Mouse (Mus musculus) cerebellum, adult 2 months (tissue): Measurements from ENCODE around the gene Sh3bgr.

Experiments used
- CTCF ChIP-seq: fragments of 200-500 bp; IDR thresholded peaks from 2 replicates; pipeline ENCODE4 v1.5.1; 2011; ENCODE audit warnings: low read depth, mild to moderate bottlenecking, control low read depth, low read length, moderate library complexity, borderline replicate concordance; ENCODE audit not compliant: insufficient read depth
- POLR2A ChIP-seq: fragments of 200-500 bp; IDR thresholded peaks from 2 replicates; pipeline ENCODE4 v1.6.1; 2011; ENCODE audit warnings: low read length, control low read depth, borderline replicate concordance; ENCODE audit not compliant: insufficient read depth

DNA sequence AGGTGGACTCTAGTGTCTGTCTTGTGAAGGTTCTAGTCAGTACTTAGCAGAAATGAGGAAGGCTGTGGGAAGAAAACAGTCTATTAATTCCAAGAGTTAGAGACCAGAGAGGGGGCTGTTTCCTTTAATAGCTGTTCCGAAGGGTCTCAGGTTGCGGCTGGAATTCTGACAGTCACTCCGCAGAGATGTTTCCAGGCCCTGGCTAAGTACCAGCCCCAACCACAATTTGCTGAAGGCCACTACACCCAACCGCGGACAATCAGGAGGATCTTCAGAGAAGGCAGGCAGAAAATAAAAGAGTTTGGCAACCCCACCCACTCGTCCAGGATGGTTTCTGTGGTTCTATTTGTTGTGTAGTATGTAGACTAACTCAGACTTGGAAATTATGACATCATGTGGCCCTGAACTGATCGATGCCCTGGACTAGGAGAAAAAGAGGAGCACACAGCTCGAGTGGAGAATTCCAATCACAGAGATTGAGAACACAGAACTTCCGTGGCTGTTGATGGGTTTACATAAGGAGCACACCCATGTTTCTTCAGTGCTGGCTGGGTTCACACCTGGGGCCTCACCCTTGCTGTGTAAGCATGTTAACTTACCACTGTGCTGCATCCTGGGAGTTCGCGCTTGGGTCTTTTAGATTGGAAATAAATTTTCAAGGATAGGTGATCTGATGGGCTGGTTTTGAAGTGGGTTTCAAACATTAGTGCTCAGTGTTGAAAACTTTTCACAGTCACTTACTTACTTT lies 1.4 kb downstream of the Sh3bgr start:
- TF ChIP-seq POLR2A (no peak), CTCF (no peak)
